Mouse (Mus musculus) embryonic fibroblast, embryonic 13.5 days (primary cell): ENCODE data around the gene Sp6. TPM values are rescaled to one million over a fixed set of nuclear protein-coding genes. Genes with fewer than 3 reads are reported as not detected.

Experiments
- H3K27ac ChIP-seq: 2 replicates; pipeline ENCODE4 v1.5.1; 2012; ENCODE audit warnings: low read length, control low read depth, inconsistent platforms; ENCODE audit not compliant: insufficient read depth
- H3K4me1 ChIP-seq: 2 replicates; pipeline ENCODE4 v1.6.1; 2011; ENCODE audit warnings: low read length; ENCODE audit not compliant: control insufficient read depth, insufficient read depth
- H3K4me3 ChIP-seq: 2 replicates; pipeline ENCODE4 v1.5.1; 2011; ENCODE audit warnings: mild to moderate bottlenecking, control low read depth, low read length; ENCODE audit not compliant: insufficient read depth
- CTCF ChIP-seq: IDR thresholded peaks from 2 replicates; pipeline ENCODE4 v1.5.1; 2011; ENCODE audit warnings: mild to moderate bottlenecking, control low read depth, low read length, moderate library complexity, borderline replicate concordance; ENCODE audit not compliant: insufficient read depth
- POLR2A ChIP-seq: IDR thresholded peaks from 2 replicates; pipeline ENCODE4 v1.6.1; 2011; ENCODE audit warnings: low read depth, mild to moderate bottlenecking, control low read depth, low read length, moderate library complexity
- polyA plus RNA-seq: library from polyadenylated mRNA; stranded (reverse); fragments of >200 nt; gene quantifications from 2 replicates; pipeline ENCODE4 v1.2.4, GENCODE M21; 2011; ENCODE audit warnings: low read depth; ENCODE audit not compliant: missing spikeins, insufficient read length

Sp6 gene
- polyA plus RNA-seq, 1 experiment, result 0.33 TPM

DNA sequence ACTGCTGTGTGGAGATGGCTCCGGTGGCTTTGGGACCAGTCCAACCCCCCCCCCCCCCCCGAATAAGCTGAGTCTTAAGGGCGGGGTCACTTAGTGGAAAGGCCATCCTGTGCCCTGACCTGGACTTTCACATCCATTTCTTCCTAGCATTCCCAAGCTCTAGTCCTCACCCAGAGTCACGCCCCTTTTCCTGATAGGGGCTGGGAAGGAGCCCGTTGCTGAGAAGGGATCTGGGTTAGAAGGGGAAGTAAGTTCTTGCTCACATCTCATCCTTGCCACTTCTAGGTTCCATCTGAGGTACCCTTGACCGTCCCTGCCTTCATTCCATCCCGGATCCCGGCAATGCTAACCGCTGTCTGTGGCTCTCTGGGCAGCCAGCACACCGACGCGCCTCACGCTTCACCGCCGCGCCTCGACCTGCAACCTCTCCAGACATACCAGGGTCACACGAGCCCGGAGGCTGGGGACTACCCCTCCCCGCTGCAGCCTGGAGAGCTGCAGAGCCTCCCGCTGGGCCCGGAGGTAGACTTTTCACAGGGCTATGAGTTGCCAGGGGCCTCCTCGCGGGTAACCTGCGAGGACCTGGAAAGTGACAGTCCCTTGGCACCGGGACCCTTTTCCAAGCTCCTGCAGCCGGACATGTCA, 8.0 kb downstream of the Sp6 start:
- no peak overlapping the region for H3K4me3 ChIP-seq
- no peak for TF ChIP-seq POLR2A
- no peak for TF ChIP-seq CTCF
- no peak overlapping the region for H3K27ac ChIP-seq
- H3K4me1 ChIP-seq, result peaks cover 5% of the 10 kb centered on the region; the same call in 1 of the 2 replicates

DNA sequence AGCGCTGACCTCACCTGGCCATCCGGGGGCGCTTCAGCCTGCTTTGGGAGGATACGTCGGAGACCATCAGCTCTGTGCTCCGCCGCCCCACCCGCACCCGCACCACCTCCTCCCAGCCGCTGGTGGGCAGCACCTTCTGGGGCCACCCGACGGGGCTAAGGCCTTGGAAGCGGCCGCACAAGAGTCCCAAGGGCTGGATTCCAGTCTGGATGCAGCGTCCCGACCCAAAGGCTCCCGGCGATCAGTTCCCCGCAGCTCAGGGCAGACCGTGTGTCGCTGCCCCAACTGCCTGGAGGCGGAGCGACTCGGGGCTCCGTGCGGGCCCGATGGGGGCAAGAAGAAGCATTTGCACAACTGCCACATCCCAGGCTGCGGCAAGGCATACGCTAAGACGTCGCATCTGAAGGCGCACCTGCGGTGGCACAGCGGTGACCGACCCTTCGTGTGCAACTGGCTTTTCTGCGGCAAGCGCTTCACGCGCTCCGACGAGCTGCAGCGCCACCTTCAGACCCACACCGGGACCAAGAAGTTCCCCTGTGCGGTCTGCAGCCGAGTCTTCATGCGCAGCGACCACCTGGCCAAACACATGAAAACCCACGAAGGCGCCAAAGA, 8.8 kb downstream of the Sp6 start:
- Histone ChIP-seq H3K4me3 (peak overlapping the region; percentile 50), H3K4me1 (peaks cover 5% of the 10 kb centered on the region; the same call in 1 of the 2 replicates), H3K27ac (no peak overlapping the region)
- TF ChIP-seq POLR2A (no peak), CTCF (peak; percentile 65)

DNA sequence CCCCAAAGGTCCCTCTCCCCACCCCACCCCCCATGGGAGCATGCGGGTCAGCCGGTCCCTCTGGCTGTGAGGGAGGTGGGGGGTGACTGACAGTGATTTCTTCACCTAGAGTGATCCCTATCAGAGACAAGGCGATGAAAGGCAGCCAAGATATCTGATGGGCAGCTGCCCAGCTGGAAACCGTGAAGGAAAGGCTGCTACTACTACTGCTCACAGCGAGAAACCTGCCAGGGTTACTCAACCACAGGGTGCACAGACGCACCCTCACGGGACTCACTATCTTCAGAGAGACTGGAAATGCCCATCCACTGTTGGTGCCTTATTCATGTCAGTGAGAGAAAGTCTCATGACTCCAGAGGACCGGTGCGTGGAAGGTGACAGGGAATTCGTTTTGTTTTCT, 11.8 kb downstream of the Sp6 start:
- H3K4me3 ChIP-seq, result no peak overlapping the region
- peak overlapping the region; percentile 99; the same call in 1 of the 2 replicates for H3K27ac ChIP-seq
- H3K4me1 ChIP-seq, result peaks cover 5% of the 10 kb centered on the region; the same call in 1 of the 2 replicates
- TF ChIP-seq CTCF (no peak), POLR2A (peak; percentile 40; the same call in 1 of the 2 replicates)

- Histone ChIP-seq H3K4me3 (peak overlapping the region; percentile 40), H3K27ac (peak overlapping the region; percentile 99), H3K4me1 (peaks cover 5% of the 10 kb centered on the region; the same call in 1 of the 2 replicates)
- peak; percentile 81 for TF ChIP-seq POLR2A
- peak; percentile 81 for TF ChIP-seq CTCF
Observed at GRCm38 (mm10) chr11:97025721-97026344, 12.6 kb downstream of the Sp6 start.

DNA sequence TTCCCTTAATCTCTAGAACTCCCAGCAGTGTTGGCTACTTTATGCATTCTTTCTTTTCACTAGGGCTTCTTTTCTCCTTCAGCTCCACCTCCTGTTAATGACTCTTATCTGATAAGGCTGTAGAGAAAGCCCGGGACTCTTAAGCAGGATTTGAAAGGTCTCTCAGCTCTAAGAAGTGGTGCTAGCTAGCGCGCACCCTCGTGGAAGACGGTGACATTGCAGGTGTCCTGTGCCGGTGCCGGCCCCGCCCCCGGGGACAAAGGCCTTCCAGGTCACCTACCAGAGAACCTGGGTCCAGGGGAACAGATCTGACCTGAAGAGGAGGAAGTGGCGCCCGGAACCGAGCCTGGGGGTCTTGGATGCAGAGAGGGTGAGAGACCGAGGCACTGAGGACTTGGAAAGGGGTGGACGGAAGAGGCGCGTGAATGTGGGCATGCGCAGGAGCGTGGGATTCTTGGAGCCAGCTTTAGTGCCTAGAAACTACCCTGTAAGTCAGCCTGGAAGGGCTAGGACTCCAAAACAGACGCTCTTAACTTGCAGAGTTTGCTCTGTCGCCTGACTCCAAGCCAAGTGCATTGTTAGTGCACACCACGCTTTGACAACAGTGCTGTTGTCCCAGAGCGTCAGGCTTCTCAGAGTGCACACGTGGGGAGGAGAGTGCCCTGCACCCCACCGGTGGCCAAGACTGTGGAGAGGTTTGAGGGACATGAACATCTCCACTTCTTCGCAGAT, 16.7 kb downstream of the Sp6 start, which contains the start of gene Scrn2:
Gene Scrn2 (plus strand): TSS at position 253 of the 732 bp plus-strand sequence.
- peak; percentile 63 for TF ChIP-seq POLR2A
- TF ChIP-seq CTCF, result peak; percentile 88

DNA sequence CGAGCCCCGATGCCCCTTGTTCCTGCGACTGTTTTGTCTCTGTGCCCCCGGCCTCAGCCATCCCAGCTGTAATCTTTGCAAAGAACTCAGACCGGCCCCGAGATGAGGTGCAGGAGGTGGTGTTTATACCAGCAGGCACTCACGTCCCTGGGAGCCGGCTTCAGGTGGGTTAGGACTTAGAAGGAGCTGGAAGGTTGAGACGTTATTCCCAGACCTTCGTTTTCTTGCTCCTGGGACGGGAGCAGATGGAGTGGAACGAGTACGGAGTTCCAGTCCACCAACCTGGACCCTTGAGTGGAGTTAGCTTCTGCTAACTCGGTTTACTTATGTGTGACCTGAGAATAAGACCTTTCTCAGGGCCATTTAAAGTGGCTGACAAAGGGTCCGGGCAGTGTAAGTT, 17.2 kb downstream of the Sp6 start:
- H3K4me3 ChIP-seq, result peak overlapping the region; percentile 64
- H3K27ac ChIP-seq, result no peak overlapping the region
- no peaks in the 10 kb centered on the region for H3K4me1 ChIP-seq
- TF ChIP-seq POLR2A, result no peak
- TF ChIP-seq CTCF, result no peak

More for the DNA sequence above, 16.7 kb downstream of the Sp6 start, which contains the start of gene Scrn2:
- Histone ChIP-seq H3K27ac (0 out of 2 replicates have a peak within 1 kb of the TSS, but pooled peaks have one; percentile 7), H3K4me1 (peaks cover 5% of the 10 kb centered on the region; the same call in 1 of the 2 replicates), H3K4me3 (peak within 1 kb of the TSS; percentile 64)

DNA sequence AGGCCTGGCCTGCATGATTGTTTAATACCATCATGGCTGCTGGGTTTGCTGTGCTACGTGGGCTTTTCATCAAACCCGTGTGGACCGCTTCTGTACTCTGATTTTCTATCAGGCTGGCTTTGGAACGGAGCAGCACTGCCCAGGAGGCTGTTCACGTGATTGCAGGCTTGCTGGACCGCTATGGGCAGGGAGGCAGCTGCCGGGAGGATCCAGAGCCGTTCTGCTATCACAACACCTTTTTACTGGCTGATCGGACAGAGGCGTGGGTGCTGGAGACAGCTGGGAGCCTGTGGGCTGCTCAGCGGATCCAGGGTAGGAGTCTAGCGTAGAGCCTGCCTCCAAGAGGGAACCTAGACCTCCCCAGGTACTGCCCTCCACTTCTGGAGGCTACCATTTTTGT, 18.8 kb downstream of the Sp6 start:
- no peak overlapping the region for H3K4me3 ChIP-seq

DNA sequence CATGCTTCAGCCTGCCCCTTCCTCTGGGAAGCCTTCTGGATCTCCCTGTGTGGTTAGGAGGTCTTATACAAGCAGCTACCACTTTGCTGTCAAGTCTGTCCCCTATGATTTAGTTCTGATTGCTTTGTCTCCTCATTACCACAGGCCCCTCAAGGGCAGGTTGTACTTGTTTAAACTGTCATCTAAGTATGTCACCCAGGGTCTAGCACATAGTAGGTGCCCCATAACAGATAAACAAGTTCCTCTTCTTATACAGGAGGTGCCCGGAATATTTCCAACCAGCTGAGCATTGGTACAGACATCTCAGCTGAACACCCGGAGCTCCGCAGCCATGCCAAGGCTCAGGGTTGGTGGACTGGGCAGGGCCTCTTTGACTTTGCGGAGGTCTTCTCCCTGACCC, 19.3 kb downstream of the Sp6 start:
- Histone ChIP-seq H3K4me1 (no peaks in the 10 kb centered on the region), H3K4me3 (no peak overlapping the region), H3K27ac (no peak overlapping the region)
- TF ChIP-seq POLR2A (no peak), CTCF (no peak)

More for the DNA sequence above, 18.8 kb downstream of the Sp6 start:
- H3K27ac ChIP-seq, result no peak overlapping the region
- TF ChIP-seq CTCF (no peak), POLR2A (no peak)
- H3K4me1 ChIP-seq, result no peaks in the 10 kb centered on the region

GRCm38 (mm10) chr11:97033781-97034180, 20.6 kb downstream of the Sp6 start:
- Histone ChIP-seq H3K4me1 (no peaks in the 10 kb centered on the region), H3K4me3 (no peak overlapping the region), H3K27ac (no peak overlapping the region)
- TF ChIP-seq POLR2A (no peak), CTCF (no peak)
